Mouse (Mus musculus) megakaryocyte, embryonic 14.5 days (primary cell): ENCODE results near the gene Cpn1.

Experiments
- FLI1 ChIP-seq: IDR thresholded peaks from 2 replicates; pipeline ENCODE4 v1.6.1; 2012; ENCODE audit warnings: low read length, inconsistent platforms, mixed read lengths
- GATA1 ChIP-seq: IDR thresholded peaks from 3 replicates; pipeline ENCODE4 v1.6.1; 2012; ENCODE audit warnings: mixed read lengths, low read length, inconsistent platforms, borderline replicate concordance

DNA sequence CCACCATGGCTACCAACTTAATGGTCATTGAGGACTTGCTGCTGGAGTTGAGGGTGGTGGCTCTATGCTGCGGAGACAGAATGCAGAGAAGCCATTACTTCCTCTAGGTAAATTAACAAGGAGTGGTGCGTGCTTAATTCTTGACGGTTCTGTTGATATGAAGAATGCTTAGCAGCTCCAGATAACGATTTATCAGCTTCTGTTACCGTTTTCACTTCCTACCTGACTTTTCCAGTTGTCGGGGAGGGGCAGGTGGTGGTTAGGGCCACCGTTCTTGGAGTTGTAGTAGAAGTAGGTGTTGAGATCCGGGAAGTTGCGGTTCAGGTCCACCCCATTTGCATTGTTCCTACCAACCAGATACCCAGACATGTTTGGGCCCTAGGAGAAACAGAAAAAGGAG, 12.6 kb downstream of the Cpn1 start:
- TF ChIP-seq FLI1 (no peak), GATA1 (no peak)
